In the genomic region with DNA sequence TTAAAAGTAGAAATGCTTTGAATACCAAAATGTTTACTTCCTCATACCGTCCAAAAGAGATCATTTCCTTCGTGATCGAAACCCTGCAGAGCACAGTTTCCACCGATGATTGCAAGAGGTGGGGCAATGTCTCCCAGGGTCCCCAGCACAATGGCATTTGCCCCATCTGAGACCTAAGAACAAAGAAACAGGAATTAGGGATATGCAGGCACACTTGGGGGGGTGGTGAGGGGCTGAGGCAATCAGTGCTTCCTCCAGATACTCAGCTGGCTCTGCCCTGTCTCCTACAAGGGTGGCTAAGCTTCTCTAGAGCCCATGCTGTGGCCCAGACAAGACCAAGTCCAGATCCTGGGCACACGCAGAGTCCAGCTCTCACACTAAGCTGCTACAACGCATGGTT, we compare ENCODE assay signal across 30 mouse cellular contexts. TPM values are rescaled to one million over a fixed set of nuclear protein-coding genes. Genes with fewer than 3 reads are reported as not detected.
"Had no signal": no experiment of that assay in that cellular context is flagged by ENCODE, and none has a peak within 500 bp of the region (broad histone marks: within the 10 kb centered on the region; RNA-seq: fewer than 3 reads in every experiment).

No protein-coding gene starts in this region.

- ATAC-seq: liver, postnatal 0 days; lung, postnatal 0 days had no signal

- H3K9ac ChIP-seq: liver, embryonic 14.5 days; liver, postnatal 0 days; lung, embryonic 14.5 days had no signal

- DNase-seq: kidney, adult 8-10 months; kidney, postnatal 14 days; kidney, postnatal 4 days; layer of hippocampus, adult 9-11 months; liver, postnatal 0 days; lung, embryonic 14.5 days; midbrain, embryonic 14.5 days; thymus, adult 18-20 months; thymus, postnatal 14 days; thymus, postnatal 4 days had no signal

- H3K27ac ChIP-seq: layer of hippocampus, adult 2 months; liver, embryonic 14.5 days; macrophage had no signal

- H3K4me3 ChIP-seq: layer of hippocampus, adult 2 months; myocyte had no signal

- H3K4me2 ChIP-seq: liver, embryonic 11.5 days; lung, embryonic 14.5 days; midbrain, embryonic 11.5 days had no signal

RNA-seq across cellular contexts. Expression of gene Mt4, which starts 47.3 kb away (rescaled TPM):
- total RNA-seq: layer of hippocampus, adult 2 months; layer of hippocampus, postnatal 25 days; left cerebral cortex, adult 18-20 months; left cerebral cortex, postnatal 25 days; megakaryocyte-erythroid progenitor cell, adult 5-6 weeks; monocyte, adult 5-6 weeks had no signal
- polyA plus RNA-seq: kidney, embryonic 16.5 days; limb, embryonic 11.5 days; limb, embryonic 14.5 days; liver, embryonic 11.5 days; liver, postnatal 0 days; lung, embryonic 14.5 days; lung, postnatal 0 days; macrophage; midbrain, embryonic 11.5 days; midbrain, embryonic 14.5 days; myocyte; neural tube, embryonic 11.5 days; neural tube, embryonic 14.5 days; small intestine, adult 2 months; spleen, adult 2 months; testis, adult 2 months had no signal
